Mouse (Mus musculus): ENCODE results near the gene Uxt. TPM values are rescaled to one million over a fixed set of nuclear protein-coding genes. Genes with fewer than 3 reads are reported as not detected.
A peak's percentile ranks its signal among the peaks of the same experiment; 100 is the strongest.

The Uxt gene
- polyA plus RNA-seq, 1 experiment, result 51.5 TPM

GRCm38 (mm10) chrX:20923506-20923905 lies 38.3 kb downstream of the Uxt start:
- 79% methylated on average over 1 of the region's 1 CpGs for WGBS
- TF ChIP-seq CTCF (IDR thresholded peaks at IDR 0.05; ENCODE audit: control insufficient read depth, insufficient read depth, low read length) (no peak), POLR2A (IDR thresholded peaks at IDR 0.05; ENCODE audit: borderline replicate concordance, control insufficient read depth, low read depth, low read length) (no peak)
- Histone ChIP-seq H3K4me1 (ENCODE audit: control insufficient read depth, insufficient read depth, low read length) (no peaks in the 10 kb centered on the region), H3K27ac (ENCODE audit: control insufficient read depth, insufficient read depth, low read depth, low read length, poor library complexity) (no peak overlapping the region), H3K4me3 (replicated peaks; ENCODE audit: control insufficient read depth, low read depth, low read length) (no peak overlapping the region)

GRCm38 (mm10) chrX:20921366-20921765 lies 40.5 kb downstream of the Uxt start:
- Histone ChIP-seq H3K4me1 (ENCODE audit: control insufficient read depth, insufficient read depth, low read length) (no peaks in the 10 kb centered on the region), H3K4me3 (replicated peaks; ENCODE audit: control insufficient read depth, low read depth, low read length) (no peak overlapping the region), H3K27ac (ENCODE audit: control insufficient read depth, insufficient read depth, low read depth, low read length, poor library complexity) (no peak overlapping the region)
- WGBS, result 45% methylated on average over 5 of the region's 5 CpGs
- TF ChIP-seq POLR2A (IDR thresholded peaks at IDR 0.05; ENCODE audit: borderline replicate concordance, control insufficient read depth, low read depth, low read length) (no peak), CTCF (IDR thresholded peaks at IDR 0.05; ENCODE audit: control insufficient read depth, insufficient read depth, low read length) (no peak)

GRCm38 (mm10) chrX:20920844-20921364 lies 40.9 kb downstream of the Uxt start, which contains the start of gene Syn1:
Gene Syn1 (minus strand): TSS chrX:20921004.
- Histone ChIP-seq H3K27ac (ENCODE audit: control insufficient read depth, insufficient read depth, low read depth, low read length, poor library complexity) (no peak within 1 kb of the TSS; the same call in 1 of the 2 replicates), H3K4me1 (ENCODE audit: control insufficient read depth, insufficient read depth, low read length) (no peaks in the 10 kb centered on the region), H3K4me3 (replicated peaks; ENCODE audit: control insufficient read depth, low read depth, low read length) (peak within 1 kb of the TSS; percentile 55)
- WGBS, result 10% methylated on average over 38 of the region's 44 CpGs
- TF ChIP-seq POLR2A (IDR thresholded peaks at IDR 0.05; ENCODE audit: borderline replicate concordance, control insufficient read depth, low read depth, low read length), result no peak
- TF ChIP-seq CTCF (IDR thresholded peaks at IDR 0.05; ENCODE audit: control insufficient read depth, insufficient read depth, low read length), result no peak

GRCm38 (mm10) chrX:20920249-20920843 lies 41.5 kb downstream of the Uxt start:
- no peaks in the 10 kb centered on the region for H3K4me1 ChIP-seq (ENCODE audit: control insufficient read depth, insufficient read depth, low read length)
- no peak overlapping the region; the same call in 1 of the 2 replicates for H3K27ac ChIP-seq (ENCODE audit: control insufficient read depth, insufficient read depth, low read depth, low read length, poor library complexity)
- WGBS, result 6% methylated on average over 49 of the region's 49 CpGs
- peak overlapping the region; percentile 55 for H3K4me3 ChIP-seq (replicated peaks; ENCODE audit: control insufficient read depth, low read depth, low read length)
- no peak for TF ChIP-seq CTCF (IDR thresholded peaks at IDR 0.05; ENCODE audit: control insufficient read depth, insufficient read depth, low read length)
- TF ChIP-seq POLR2A (IDR thresholded peaks at IDR 0.05; ENCODE audit: borderline replicate concordance, control insufficient read depth, low read depth, low read length), result no peak

- TF ChIP-seq POLR2A (IDR thresholded peaks at IDR 0.05; ENCODE audit: borderline replicate concordance, control insufficient read depth, low read depth, low read length) (no peak), CTCF (IDR thresholded peaks at IDR 0.05; ENCODE audit: control insufficient read depth, insufficient read depth, low read length) (no peak)
- Histone ChIP-seq H3K4me1 (ENCODE audit: control insufficient read depth, insufficient read depth, low read length) (no peaks in the 10 kb centered on the region), H3K27ac (ENCODE audit: control insufficient read depth, insufficient read depth, low read depth, low read length, poor library complexity) (no peak overlapping the region), H3K4me3 (replicated peaks; ENCODE audit: control insufficient read depth, low read depth, low read length) (no peak overlapping the region)
These were observed 46.7 kb downstream of the Uxt start for GRCm38 (mm10) chrX:20915075-20915474.

- Histone ChIP-seq H3K27ac (ENCODE audit: control insufficient read depth, insufficient read depth, low read depth, low read length, poor library complexity) (no peak overlapping the region), H3K4me3 (replicated peaks; ENCODE audit: control insufficient read depth, low read depth, low read length) (no peak overlapping the region), H3K4me1 (ENCODE audit: control insufficient read depth, insufficient read depth, low read length) (no peaks in the 10 kb centered on the region)
- TF ChIP-seq CTCF (IDR thresholded peaks at IDR 0.05; ENCODE audit: control insufficient read depth, insufficient read depth, low read length), result no peak
- 57% methylated on average over 6 of the region's 6 CpGs for WGBS
These were observed 48.1 kb downstream of the Uxt start for GRCm38 (mm10) chrX:20913726-20914125.

GRCm38 (mm10) chrX:20910074-20910473 lies 51.7 kb downstream of the Uxt start:
- WGBS, result 40% methylated on average over 3 of the region's 3 CpGs
- no peaks in the 10 kb centered on the region for H3K4me1 ChIP-seq (ENCODE audit: control insufficient read depth, insufficient read depth, low read length)

More at GRCm38 (mm10) chrX:20910074-20910473, 51.7 kb downstream of the Uxt start:
- H3K27ac ChIP-seq (ENCODE audit: control insufficient read depth, insufficient read depth, low read depth, low read length, poor library complexity), result no peak overlapping the region
- TF ChIP-seq POLR2A (IDR thresholded peaks at IDR 0.05; ENCODE audit: borderline replicate concordance, control insufficient read depth, low read depth, low read length) (no peak), CTCF (IDR thresholded peaks at IDR 0.05; ENCODE audit: control insufficient read depth, insufficient read depth, low read length) (no peak)
- H3K4me3 ChIP-seq (replicated peaks; ENCODE audit: control insufficient read depth, low read depth, low read length), result no peak overlapping the region

Other genes with a start within 250 kb of the Uxt start
- gene Araf, start 164.2 kb downstream of the Uxt start, polyA plus RNA-seq (2011; ENCODE audit: insufficient read depth, insufficient read length, low replicate concordance, missing spikeins), result 37.0 and 71.7 TPM in 2 replicates
- 3.7 and 29.4 TPM in 2 replicates for gene Timp1, start 91.9 kb downstream of the Uxt start, polyA plus RNA-seq (2011; ENCODE audit: insufficient read depth, insufficient read length, low replicate concordance, missing spikeins)
- gene Syn1, start 41.0 kb downstream of the Uxt start, polyA plus RNA-seq (2011; ENCODE audit: insufficient read depth, insufficient read length, low replicate concordance, missing spikeins), result 0.47 and 0.50 TPM in 2 replicates
- 64.4 and 170 TPM in 2 replicates for gene Cfp, start 30.5 kb downstream of the Uxt start, polyA plus RNA-seq (2011; ENCODE audit: insufficient read depth, insufficient read length, low replicate concordance, missing spikeins)
- 2.1 and 5.0 TPM in 2 replicates for gene Elk1, start 11.4 kb downstream of the Uxt start, polyA plus RNA-seq (2011; ENCODE audit: insufficient read depth, insufficient read length, low replicate concordance, missing spikeins)
- 6.7 and 10.7 TPM in 2 replicates for gene Zfp182, start 100.3 kb upstream of the Uxt start, polyA plus RNA-seq (2011; ENCODE audit: insufficient read depth, insufficient read length, low replicate concordance, missing spikeins)
- not detected in 2 replicates for gene Spaca5, start 106.4 kb upstream of the Uxt start, polyA plus RNA-seq (2011; ENCODE audit: insufficient read depth, insufficient read length, low replicate concordance, missing spikeins)
- gene Zfp300, start 127.5 kb upstream of the Uxt start, polyA plus RNA-seq (2011; ENCODE audit: insufficient read depth, insufficient read length, low replicate concordance, missing spikeins), result 0.55 TPM in 1 of 2 replicates, not detected in the other
- gene Ssxa1, start 153.8 kb upstream of the Uxt start, polyA plus RNA-seq (2011; ENCODE audit: insufficient read depth, insufficient read length, low replicate concordance, missing spikeins), result not detected in 2 replicates
- gene Gm21876, start 213.6 kb upstream of the Uxt start, polyA plus RNA-seq (2011; ENCODE audit: insufficient read depth, insufficient read length, low replicate concordance, missing spikeins), result not detected in 2 replicates

Data from bone marrow, adult 2 months (tissue).